Mouse (Mus musculus) A20 (cell line): ENCODE measurements at regions not wholly inside any gene's neighbourhood (a gene's known extent, or its start where the extent isn't known, plus 50 kb on each side); places are given as distances from the start of the nearest gene placed in this dataset.

ENCODE experiments used
- DNase-seq: peaks from one replicate; pipeline ENCODE4 v3.0.0-alpha.2; 2011; ENCODE audit warnings: low read depth, low spot score

DNA sequence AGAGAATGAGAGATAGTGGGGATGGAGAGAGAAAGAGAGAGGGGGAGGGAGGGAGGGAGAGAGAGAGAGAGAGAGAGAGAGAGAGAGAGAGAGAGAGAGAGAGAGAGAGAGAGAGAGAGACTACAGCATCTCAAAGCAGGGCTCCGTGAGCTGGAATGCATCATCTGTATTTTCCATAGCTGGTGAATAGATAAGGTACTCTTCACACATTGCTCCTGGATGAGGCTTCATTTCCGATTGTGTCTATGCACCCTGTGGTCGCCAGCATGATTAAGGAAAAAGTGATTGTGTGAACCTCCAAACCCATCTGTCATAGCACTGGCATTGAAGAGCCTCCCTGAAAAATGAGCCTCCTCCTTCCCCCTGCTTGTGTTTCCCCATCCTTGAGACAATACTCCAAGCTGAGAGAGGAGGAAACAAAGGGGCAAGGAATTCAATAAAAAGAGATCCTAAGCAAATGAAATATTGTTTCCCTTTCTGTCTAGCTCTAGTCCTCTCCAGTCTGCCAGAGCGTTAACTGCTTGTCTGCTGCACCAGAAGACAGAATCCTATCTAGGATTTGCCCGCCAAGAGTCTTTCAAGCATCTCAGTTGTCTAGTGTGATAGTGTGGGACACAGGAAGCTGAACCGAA is 130.4 kb upstream of the Spats2l start:
- no peak for DNase-seq

DNA sequence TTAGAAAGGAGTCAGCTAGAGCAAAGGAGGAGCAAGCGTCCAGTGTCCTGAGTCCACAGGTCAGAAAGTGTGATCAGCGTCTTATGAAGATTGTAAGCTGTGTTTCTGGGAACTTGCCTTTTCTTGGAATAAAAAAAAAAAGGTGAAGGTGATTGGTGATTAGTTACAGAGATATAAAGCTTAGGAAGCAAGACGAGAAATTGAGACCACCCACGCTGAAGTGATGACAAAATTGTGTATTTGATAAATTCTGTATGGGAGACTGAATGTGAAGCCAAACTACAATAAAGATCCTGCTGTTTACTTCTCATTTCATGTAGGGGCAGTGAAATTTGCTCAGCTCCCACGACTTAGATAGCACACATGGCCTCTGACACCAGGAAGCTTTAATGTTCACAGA is 109.0 kb upstream of the Spats2l start:
- DNase-seq: no peak

DNA sequence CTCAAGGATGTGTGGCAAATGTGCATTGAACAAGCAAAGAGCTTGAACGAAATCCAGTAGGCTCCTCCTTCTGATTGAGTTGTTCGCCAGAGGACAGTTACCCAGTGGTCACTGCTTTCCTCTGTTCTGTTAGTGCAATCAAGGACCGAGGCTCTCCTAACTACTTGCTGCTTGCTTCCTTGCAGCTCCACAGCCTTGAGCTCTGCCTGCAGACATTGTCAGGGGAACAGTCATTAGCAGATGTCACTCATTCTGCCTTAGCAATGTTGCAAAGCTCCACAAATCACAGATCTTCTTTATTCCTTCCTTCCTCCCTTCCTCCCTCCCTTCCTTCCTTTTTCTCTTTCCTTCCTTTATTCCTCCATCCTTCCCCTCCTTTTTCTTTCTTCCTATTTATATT is 108.2 kb upstream of the Spats2l start:
- DNase-seq: no peak

DNA sequence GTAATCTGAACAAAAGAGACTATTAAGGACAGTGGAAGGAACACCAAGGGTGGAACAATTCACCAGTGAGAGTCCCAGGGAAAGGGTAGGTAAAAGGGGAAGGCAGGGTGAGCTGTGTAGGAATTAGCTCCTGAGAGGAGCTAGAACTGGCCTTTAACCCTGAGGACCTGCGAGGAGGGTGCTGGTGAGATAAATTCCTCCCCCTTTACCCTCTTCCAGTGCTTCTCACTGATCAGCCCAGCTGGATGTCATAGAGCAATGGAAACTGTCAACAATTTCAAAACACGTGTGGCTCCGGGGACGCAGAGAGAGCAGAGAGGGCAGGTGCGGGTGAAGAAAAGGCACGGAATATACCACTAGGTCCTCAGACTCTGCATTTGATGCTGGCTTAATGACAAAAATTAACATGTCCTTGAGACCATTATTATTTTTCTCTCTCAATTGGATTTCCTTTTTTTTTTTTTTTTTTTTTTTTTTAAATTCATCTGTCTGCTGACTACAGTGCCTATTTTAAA is 107.7 kb upstream of the Spats2l start:
- DNase-seq: no peak

DNA sequence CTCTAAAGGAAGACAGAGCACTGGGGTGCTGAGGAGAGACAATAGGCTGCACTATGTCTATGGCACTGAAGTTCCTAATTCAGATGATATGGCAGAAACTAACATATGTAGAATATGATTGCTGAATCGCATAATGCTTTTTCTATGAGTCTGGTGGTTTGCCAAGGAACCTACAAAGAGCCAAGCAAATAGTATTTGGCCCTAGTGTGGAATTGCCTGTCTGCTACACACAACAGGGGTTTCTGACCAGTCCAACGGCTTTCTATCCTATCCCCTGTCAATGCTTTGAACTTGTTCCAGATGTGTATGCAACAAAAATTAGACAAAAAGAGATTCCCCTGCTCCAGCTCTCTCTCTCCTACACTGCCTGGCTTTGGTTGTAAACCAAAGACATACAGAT is 100.5 kb upstream of the Spats2l start:
- DNase-seq: no peak

DNA sequence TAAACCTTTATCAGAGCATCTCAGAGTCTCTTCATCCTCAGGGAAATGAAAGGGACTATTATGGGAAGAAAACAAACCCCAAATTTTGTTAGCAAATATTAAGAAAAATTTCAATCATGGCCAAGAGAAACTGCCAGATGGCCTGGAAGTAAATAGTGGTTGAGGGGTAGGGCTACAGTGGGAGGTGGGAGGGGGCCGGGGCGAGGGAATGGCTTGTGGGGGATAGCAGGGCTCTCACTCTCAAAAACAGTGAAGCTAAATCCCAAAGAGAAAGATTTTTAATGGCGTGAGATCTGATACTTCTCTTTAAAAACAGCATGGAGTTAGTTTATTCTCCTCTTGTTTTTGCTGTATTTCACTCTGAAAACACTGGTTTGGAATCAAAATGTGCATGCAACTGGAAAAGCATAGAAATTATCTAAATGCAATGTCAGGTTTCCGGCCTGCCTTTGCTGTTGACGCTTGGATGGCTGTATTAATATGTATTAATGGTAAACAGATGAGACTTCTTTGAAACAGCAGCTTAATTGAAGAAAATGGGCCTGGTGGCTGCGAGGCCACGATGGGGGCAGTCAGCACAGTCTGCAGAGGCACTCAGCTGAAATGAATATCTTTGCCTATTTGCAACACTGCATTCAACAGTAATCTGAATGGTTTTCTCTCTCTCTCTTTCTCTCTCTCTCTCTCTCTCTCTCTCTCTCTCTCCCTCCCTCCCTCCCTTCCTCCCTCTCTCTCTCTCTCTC is 99.8 kb upstream of the Spats2l start:
- no peak for DNase-seq

DNA sequence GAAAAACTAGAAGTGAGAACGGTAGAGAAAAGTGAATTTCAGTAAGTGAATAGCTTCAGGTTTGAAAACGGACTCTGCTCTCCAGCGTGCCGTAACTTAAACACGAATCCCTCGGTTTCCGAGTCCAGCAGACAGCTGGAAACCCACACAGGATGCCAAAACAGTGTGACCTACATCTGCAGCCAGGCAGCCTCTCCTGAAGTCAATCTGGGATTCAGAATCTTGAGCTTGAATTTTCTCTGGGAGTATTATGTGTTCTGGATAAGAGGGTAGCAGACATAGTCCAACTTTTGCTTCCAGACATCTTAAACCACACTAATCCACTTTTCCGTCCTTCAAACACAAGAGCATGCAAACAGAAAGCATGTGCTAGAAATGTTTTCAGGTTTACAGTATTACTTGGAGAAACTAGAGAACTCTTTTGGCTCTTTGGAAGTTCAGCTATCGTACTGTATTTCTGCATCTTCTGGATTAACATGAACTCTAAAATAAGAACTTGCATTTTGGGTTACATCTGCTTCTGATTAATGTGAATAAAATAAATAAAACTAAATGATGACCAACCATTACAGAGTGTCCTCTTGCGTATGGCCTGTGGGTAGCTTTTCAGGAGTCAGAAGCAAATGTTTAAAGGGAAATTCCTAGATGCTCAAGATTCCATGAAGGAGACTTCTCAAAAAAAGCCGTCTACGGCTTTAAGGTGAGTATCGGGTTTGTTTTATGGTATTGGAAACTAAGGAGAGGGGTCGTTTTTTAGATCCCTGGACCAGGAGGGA is 89.4 kb upstream of the Spats2l start:
- DNase-seq: no peak

DNA sequence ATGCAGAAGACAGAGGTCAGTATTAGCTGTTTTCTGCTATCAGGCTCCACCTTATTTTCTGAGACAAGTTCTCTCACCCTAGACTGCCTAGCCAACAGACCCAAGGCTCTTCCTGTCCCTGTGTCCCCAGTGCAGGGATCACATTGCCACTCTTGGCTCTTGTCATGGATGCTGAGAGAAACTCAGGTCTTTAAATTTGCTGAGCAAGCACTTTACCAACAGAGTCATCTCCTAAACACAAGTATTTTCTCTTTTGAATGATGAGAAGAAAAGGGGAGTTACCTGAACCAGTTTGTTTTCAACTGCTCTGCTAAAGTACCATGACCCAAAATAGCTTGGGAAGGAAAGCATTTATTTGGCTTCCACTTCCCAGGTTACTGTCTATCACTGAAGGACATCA is 84.7 kb upstream of the Spats2l start:
- DNase-seq: no peak

DNA sequence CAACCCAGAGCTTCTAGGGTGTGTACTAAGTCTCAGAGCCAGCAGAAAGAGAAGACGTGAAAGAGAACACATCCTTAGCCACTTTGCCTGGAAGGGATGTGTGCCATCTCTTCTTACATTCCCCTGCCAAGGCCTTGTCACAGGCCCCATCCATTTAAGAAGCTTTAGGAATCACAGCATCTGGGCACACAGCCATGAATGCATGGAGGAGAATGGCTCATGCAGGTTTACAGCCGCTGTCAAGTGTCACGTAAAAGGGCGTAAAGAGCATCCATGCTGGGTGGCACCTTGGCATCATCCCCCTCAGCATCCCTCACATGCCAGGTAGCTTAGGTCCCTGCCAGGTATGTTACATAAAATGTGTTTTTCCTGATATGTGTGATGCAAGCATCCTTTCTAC is 66.1 kb upstream of the Spats2l start:
- no peak for DNase-seq

DNA sequence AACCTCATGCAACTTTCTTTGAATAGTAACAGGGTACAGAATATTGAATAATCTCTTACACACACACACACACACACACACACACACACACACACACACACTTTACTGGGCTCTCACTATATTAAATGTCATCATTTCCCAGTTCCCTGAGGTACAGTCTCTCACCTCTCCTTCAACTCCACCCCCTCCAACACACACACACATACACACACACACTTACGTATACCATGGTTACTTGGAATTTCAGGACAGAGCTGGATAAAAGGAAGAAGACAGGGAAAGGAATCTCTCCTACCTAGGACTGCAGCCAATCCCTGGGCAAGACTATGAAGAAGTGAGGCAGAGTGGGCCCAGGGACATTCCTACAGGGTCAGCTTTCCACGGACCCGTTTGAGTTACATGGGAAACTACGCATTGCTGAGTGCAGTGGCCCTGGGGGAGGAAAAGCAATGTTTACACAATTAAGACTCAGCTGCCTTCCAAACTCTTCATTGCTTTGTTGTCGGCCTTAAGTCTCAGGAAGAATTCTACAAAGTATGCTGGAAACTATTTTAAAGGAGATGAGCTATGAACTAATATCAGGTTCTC is 61.0 kb upstream of the Spats2l start:
- DNase-seq: no peak

DNA sequence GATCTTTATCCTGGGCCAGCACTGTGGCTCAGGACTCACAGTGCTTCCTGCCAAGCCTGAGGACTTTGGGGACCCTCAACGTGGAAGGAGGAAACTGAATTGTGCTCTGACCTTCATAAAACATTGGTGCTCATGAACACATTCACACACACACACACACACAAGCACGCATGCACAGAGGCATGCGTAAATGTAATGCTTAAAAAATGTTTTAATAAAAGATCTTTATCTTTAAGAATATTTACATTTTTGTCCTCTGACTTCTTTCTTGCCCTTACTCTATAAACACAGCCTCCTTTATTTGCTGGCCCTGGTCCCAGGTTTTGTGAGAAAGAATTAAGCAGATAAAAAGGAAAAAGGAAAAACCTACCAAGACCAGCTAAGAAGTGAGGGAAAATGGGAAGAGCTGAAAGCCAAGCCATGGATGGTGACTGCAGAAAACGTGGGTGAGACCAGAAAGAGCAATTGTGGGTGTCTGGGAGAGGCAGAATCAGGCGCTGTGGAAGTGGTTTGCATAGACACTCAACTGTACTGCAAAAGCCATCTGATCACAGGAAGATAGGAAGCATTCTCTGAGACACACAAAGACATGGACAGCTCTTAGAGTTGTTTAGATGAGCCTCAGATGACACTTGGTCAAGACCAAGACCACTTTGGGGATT is 56.7 kb upstream of the Spats2l start:
- no peak for DNase-seq

DNA sequence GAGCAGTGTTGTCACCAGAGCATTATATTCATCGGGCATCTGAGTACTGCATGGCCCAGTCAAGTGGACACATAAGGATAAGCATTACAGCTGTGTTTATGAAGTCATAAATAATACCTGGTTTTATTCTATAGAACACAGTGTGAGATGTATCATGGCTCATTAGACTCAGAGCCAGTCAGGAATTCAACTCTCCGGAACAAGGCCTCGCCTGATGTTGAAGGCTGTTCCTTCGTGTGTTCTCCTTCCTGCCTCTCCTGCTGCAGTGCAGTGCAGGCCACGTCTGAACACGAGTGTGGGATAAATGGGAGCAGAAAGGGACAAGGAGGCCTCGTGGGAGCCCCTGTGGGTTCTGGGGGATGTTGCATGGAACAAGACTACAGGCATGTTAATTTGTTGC is 55.6 kb upstream of the Spats2l start:
- no peak for DNase-seq
